Mouse (Mus musculus): ENCODE data around the gene Dda1. TPM values are rescaled to one million over a fixed set of nuclear protein-coding genes. Genes with fewer than 3 reads are reported as not detected.

Dda1 gene
- total RNA-seq, 2 experiments from 2014 or later, result 37.8 to 39.1 TPM

- DNase-seq, result no peak
- intact Hi-C loops (cut with DNase I), result no loop called here
Measured at GRCm38 (mm10) chr8:71467201-71467600, 1.8 kb upstream of the Dda1 start.

GRCm38 (mm10) chr8:71468001-71468400 lies 998 bp upstream of the Dda1 start:
- no peak for DNase-seq
- intact Hi-C loops (cut with DNase I), result no loop called here

GRCm38 (mm10) chr8:71469411-71469810 lies 412 bp downstream of the Dda1 start:
- DNase-seq, result peak; percentile 43 to 69
- intact Hi-C loops (cut with DNase I), result no loop called here

GRCm38 (mm10) chr8:71470146-71470912 lies 1.3 kb downstream of the Dda1 start:
- DNase-seq, result no peak
- intact Hi-C loops (cut with DNase I), result no loop called here

GRCm38 (mm10) chr8:71470913-71471255 lies 1.9 kb downstream of the Dda1 start:
- DNase-seq, result no peak
- intact Hi-C loops (cut with DNase I), result no loop called here

GRCm38 (mm10) chr8:71471861-71472260 lies 2.9 kb downstream of the Dda1 start:
- intact Hi-C loops (cut with DNase I), result no loop called here
- no peak for DNase-seq

DNA sequence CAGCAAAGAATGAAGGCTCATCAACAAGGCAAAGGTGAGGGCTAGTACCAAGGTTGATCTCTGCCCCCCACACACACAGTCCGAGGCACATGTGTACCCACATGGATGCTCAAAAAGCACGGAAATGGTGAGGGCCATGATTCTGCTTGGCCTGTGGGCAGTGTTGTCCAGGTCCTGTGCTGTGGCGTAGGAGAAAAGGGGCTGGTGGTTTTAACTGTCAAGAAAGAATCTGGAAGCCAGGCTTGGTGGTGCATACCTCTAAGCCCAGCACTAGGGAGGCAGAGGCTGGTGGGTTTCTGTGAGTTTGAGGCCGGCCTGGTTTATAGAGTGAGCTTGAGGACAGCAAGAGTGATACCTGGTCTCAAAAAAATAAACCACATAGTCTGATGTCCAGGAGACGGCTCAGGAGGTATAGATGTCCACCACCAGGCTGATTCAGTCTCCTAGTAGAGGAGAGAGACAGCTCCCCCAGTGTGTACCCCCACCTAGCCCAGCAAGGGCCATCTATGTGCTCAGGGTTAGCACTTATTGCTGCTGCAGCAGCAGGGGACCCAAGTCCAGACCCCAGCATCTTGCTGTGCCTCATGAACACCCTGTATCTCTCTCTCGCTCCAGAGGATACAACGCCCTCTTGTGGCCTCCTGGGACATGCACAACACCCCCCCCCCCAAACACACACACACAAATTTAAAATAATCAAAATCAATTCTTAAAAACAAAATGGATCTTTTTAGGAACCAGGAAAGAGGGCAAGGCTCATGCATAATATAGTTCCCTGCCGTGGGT lies 3.8 kb downstream of the Dda1 start:
- DNase-seq, result no peak
- intact Hi-C loops (cut with DNase I), result no loop called here

DNA sequence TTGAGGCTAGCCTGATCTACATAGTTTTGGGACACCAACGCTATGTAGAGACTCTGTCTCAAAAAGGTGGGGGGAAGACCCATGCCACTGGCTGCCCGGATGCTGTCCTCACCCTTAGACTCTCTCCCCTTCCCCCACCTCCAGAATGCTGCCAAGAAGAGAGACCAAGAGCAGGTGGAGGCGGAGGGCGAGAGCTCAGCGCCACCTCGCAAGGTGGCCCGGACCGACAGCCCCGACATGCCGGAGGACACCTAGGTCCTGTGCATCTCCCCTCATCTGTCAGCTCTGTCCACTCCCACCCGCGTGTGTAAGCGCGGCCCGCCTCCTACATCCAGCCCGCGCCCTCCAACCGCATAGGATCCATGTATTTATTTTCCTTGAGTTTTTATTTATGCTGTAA lies 5.3 kb downstream of the Dda1 start:
- intact Hi-C loops (cut with DNase I), result no loop called here
- DNase-seq, result no peak

DNA sequence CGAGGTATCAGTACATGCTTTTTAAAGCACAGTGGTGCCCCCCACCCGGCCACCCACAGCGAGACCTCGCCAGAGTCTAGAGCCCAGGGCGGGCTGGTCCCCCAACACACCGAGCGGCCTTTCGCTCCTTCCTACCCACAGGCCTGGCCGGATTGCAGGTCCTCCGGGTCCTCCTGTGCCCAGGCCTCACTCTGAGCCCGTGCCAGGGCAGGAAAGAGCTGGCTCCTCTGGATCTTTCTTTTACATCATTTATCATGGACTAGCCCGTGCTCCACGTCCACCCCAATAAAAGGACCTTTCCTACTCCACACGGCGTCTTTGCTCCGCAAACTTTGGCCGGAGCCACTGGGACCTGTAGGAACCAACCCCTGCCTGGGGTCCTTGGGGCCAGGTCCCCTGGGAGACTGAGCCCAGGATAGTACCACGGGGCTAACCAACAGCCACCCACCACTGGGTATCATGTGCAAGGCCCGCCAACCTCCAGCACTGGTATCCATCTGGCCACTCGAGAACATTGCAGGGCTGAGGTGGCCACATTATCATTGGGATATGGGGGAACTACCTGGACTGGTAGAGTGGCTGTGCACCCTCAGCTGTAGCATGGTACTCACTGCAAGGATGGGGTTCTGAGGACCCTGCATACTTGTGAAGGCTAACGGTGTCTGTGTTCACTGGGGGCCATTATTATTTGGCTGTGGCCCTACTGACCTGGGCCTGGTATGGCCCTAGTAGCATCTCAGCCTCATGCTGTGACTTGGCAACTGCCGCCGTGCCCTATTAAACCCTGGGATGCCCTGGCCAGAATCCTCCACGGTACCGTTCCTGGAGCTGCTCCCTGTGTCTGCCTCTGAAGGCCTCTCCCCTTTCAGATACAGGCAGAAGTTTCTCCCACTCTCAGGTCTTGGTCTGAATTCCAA lies 6.0 kb downstream of the Dda1 start:
- intact Hi-C loops (cut with DNase I), result no loop called here
- no peak for DNase-seq

DNA sequence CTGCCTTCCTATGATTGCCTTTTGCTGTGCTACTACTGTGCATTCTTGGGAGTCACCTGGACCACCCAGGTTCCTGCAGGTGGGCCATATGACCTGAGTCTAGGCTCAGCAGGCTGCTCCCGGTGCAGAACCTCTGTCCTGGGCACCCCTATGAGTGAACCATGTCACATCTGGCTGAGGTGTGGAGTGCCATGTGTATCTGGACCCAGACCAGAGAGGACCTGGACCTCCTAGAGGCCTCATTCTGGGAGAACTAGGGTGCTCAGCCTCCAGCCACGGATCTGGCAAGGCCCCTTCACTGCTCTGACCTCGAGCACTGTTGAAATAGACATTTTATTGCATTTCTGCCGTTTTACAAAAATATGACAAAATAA lies 6.7 kb downstream of the Dda1 start:
- intact Hi-C loops (cut with DNase I), result no loop called here
- DNase-seq, result no peak

- peak; percentile 86 to 91 for DNase-seq
- intact Hi-C loops (cut with DNase I), result no loop called here
Measured at GRCm38 (mm10) chr8:71476099-71476940, 7.3 kb downstream of the Dda1 start.

- intact Hi-C loops (cut with DNase I), result no loop called here
Measured at GRCm38 (mm10) chr8:71477196-71477845, 8.3 kb downstream of the Dda1 start.

DNA sequence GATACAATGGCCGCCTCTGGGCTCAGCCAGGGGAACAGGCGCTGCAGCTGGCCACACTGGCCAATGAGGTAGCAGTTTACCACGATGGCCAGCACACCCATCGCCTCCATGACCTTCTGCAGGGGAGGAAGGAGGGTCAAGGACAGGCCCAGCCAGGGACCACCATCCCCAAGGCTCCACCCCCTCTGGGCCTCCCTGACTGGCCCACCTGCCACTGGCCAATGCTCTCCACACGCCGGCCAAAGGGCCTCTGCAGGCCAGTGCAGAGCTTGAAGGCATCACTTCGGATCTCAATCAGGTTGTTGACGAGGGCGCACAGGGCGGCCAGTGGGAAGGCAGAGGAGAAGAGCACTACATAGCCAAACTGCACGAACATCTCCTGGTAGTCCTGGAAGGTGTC lies 9.9 kb downstream of the Dda1 start:
- DNase-seq, result no peak
- intact Hi-C loops (cut with DNase I), result no loop called here

More at GRCm38 (mm10) chr8:71477196-71477845, 8.3 kb downstream of the Dda1 start:
- DNase-seq, result peak in 1 of 2 experiments; percentile 41

DNA sequence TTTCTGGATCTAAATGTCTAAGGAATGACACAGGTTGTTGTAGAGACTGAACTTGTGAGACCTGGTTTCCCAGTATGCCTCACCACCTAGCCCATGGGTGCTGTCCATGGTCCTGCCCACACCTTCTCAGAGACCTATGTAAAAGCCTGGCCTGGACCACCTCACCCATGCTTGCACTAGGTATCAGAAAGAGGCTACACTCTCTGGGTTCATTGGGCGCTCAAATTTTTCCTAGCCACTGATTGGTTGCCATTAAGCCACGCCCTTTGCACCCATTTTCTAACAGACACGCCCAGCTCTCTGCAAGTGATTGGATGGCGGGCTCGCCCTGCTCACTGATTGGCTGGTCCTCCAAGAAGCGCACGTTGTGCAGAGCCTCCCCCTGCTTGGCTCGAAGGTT lies 14.9 kb downstream of the Dda1 start:
- DNase-seq, result peak; percentile 56 to 64
- intact Hi-C loops (cut with DNase I), result no loop called here

DNA sequence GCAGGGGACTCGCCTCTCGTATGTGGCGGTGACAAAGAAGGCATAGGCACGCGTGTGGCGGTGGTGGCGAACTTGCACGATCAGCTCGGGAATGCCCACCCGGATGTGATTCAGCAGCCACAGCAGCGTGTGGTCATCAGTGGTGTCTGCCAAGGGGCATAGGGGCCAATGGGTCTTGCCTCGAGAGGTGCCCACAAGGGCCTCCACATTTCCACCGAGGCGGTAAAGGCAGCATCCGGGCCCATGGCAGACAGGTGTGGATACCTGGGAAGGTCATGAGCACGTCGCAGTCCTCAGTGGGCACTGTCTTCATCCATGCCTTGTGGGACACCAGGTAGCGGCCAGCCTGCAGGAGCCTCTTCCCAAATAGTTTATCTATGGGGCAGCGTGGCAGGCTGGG lies 15.7 kb downstream of the Dda1 start:
- no peak for DNase-seq
- intact Hi-C loops (cut with DNase I), result loop anchor here (5.0 kb wide), 1 partner anchor 38 kb away; no protein-coding TSS in a partner anchor

DNA sequence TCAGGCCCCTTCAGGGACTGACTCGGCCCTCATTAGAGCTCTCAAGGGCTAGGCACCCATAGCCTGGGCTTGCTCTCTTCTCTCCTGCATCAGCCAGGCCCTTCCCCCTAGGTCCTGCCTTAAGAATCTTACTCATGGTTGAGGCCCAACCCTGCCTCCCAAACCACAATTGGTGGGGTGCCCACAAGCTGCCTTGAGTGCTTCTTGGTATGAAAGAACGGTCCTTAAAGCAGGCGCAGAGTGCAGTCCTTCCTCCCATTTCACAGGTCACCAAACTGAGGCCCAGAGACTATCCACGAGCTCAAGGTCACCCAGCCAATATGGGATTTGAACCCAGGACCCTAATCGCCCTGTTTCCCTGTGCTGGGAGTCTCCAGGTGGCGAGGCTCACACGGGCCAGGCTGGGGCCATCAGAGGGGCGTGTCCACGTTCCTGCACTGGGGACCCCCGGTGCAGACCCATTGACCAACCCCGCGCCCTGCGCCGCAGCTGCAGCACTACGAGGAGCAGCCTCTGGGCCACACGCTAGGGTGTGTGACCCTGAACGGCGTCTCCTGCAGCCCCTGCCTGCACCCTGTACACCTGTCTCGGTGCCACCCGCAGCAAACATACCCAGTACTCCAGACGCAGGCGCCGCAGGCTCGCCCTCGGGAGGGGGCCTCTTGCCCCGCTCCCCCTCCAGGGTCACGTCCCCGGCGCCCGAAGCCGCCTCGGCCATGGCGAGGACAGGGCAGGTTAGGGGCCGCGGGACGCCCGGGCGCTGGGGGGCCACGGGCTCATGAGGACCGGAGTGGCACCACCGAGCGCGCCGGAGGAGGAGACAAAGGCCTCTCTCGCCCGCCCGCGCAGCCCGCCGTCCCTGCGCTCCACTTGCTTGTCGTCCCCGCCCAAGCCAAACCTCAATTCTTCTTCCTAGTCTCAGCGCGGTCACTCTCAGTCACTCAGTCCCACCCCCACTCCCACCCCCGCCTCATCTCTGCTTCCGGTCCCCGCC lies 16.4 kb downstream of the Dda1 start, which contains the start of gene Ano8:
Ano8 (minus strand) TSS at position 822 of the 994 bp plus-strand sequence.
- DNase-seq, result peak; percentile 90 to 91
- intact Hi-C loops (cut with DNase I), result loop anchor here (5.0 kb wide), 1 partner anchor 37 kb away; no protein-coding TSS in a partner anchor

GRCm38 (mm10) chr8:71486136-71486529 lies 17.1 kb downstream of the Dda1 start:
- intact Hi-C loops (cut with DNase I), result loop anchor here (5.0 kb wide), 1 partner anchor 36 kb away; no protein-coding TSS in a partner anchor
- no peak for DNase-seq

Data from heart, postnatal 10 days (tissue).